Mouse (Mus musculus) embryonic facial prominence, embryonic 11.5 days (tissue): Measurements from ENCODE around the gene Recql5. TPM values are rescaled to one million over a fixed set of nuclear protein-coding genes. Genes with fewer than 3 reads are reported as not detected.

Experiments used
- ATAC-seq: fragments of 200-750 bp; cut with Nextera tagmentation; replicated peaks from 2 replicates; pipeline ENCODE4 v1.8.0; 2017; ENCODE audit warnings: low read depth; ENCODE audit not compliant: insufficient number of reproducible peaks, low FRiP score, low TSS enrichment
- DNase-seq: peaks from one replicate; pipeline ENCODE4 v3.0.0-alpha.2; 2015; ENCODE audit warnings: low spot score
- H3K27ac ChIP-seq: fragments of 300-500 bp; sonication (generic); replicated peaks from 2 replicates; pipeline ENCODE4 v1.5.1; 2014; ENCODE audit warnings: mild to moderate bottlenecking, low read depth, low read length, control low read depth
- H3K27me3 ChIP-seq: fragments of 300-500 bp; sonication (generic); 2 replicates; pipeline ENCODE4 v1.6.1; 2014; ENCODE audit warnings: mild to moderate bottlenecking, low read length, moderate library complexity, mixed read lengths; ENCODE audit not compliant: control insufficient read depth, insufficient read depth
- H3K36me3 ChIP-seq: fragments of 300-500 bp; sonication (generic); replicated peaks from 2 replicates; pipeline ENCODE4 v1.6.1; 2014; ENCODE audit warnings: low read depth, mild to moderate bottlenecking, low read length, moderate library complexity, mixed read lengths; ENCODE audit not compliant: control insufficient read depth, insufficient read depth
- H3K4me1 ChIP-seq: fragments of 300-500 bp; sonication (generic); 2 replicates; pipeline ENCODE4 v1.6.1; 2014; ENCODE audit warnings: low read length, mixed read lengths; ENCODE audit not compliant: control insufficient read depth, insufficient read depth
- H3K4me2 ChIP-seq: fragments of 300-500 bp; sonication (generic); 2 replicates; pipeline ENCODE4 v1.6.1; 2014; ENCODE audit warnings: low read depth, mild to moderate bottlenecking, control low read depth, low read length, moderate library complexity
- H3K4me3 ChIP-seq: fragments of 300-500 bp; sonication (generic); 2 replicates; pipeline ENCODE4 v1.5.1; 2014; ENCODE audit warnings: low read depth, low read length, control low read depth
- H3K9ac ChIP-seq: fragments of 300-500 bp; sonication (generic); replicated peaks from 2 replicates; pipeline ENCODE4 v1.6.1; 2014; ENCODE audit warnings: mild to moderate bottlenecking, control low read depth, low read length
- H3K9me3 ChIP-seq: fragments of 300-500 bp; sonication (generic); replicated peaks from 2 replicates; pipeline ENCODE4 v1.6.1; 2016; ENCODE audit warnings: mild to moderate bottlenecking, low read length, inconsistent platforms, mixed read lengths; ENCODE audit not compliant: control insufficient read depth
- WGBS: fragments of 180-500 bp; shearing (Covaris S2); extraction: QIAGEN DNeasy Blood & Tissue Kit; methylation state at CpG from one replicate; pipeline ENCODE4 v1.1.7; 2014; 5-methylcytosine and 5-hydroxymethylcytosine counted together
- polyA plus RNA-seq: library from polyadenylated mRNA; unstranded; fragments of >200 nt; fragmentation: Nextera tagmentation; extraction: Ambion mirVana; gene quantifications from 2 replicates; pipeline ENCODE4 v1.2.1, GENCODE M21; 2014

Gene Recql5
- polyA plus RNA-seq, 1 experiment from 2014 or later: 14.2 TPM

- no peak for DNase-seq
- H3K4me1 ChIP-seq: no peaks in the 10 kb centered on the region
- no peaks in the 10 kb centered on the region for H3K9me3 ChIP-seq
- peaks cover 5% of the 10 kb centered on the region; the same call in 1 of the 2 replicates for H3K36me3 ChIP-seq
- whole genome bisulfite sequencing: 74% methylated on average over 3 of the region's 3 CpGs
- no peaks in the 10 kb centered on the region for H3K27me3 ChIP-seq
- H3K27ac ChIP-seq: no peak overlapping the region
- no peak overlapping the region for H3K4me2 ChIP-seq
- no peak overlapping the region for H3K9ac ChIP-seq
- no peak for ATAC-seq
- no peak overlapping the region for H3K4me3 ChIP-seq
Observed at GRCm38 (mm10) chr11:115931235-115931634, 2.0 kb downstream of the Recql5 start.

DNA sequence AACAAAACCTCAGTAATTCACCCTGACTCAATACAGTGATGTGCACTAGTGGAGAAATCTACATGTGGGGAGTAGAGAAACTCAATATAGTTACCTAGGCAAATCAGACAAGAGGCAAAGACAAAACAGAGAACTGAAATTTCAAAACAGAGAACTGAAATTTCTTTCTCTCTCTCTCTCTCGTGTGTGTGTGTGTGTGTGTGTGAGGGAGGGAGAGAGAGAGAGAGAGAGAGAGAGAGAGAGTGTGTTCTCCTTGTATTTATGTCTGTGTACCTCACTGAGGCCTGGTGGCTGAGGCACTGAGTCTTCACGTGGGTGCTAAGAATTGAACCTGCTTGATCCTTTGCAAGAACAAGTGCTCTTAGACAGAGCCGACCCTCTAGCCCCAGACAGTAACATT lies 3.5 kb downstream of the Recql5 start:
- H3K4me3 ChIP-seq: no peak overlapping the region
- H3K27ac ChIP-seq: no peak overlapping the region
- H3K27me3 ChIP-seq: no peaks in the 10 kb centered on the region
- WGBS: 88% methylated on average over 2 of the region's 3 CpGs
- H3K36me3 ChIP-seq: peaks cover 5% of the 10 kb centered on the region; the same call in 1 of the 2 replicates
- H3K9me3 ChIP-seq: no peaks in the 10 kb centered on the region
- no peak overlapping the region for H3K9ac ChIP-seq
- no peaks in the 10 kb centered on the region for H3K4me1 ChIP-seq
- DNase-seq: no peak
- no peak overlapping the region for H3K4me2 ChIP-seq
- no peak for ATAC-seq

DNA sequence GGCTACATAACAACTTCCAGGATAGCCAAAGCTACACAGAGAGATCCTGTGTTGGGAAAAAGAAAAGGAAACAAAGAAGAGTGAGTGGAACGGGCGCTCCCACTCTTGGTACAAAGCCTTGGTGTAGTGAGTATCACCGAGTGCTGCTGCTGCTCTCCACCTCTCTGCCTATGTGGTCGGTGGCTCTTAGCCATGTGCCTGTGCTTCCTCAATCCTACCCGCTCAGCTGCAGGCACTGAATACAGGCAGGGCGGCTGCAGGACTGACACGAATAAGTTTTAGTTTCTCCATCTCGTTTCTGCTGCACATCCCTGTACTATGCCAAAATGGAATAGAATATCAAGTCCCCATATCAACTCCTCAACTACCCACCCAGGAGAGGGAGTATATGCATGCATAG lies 4.2 kb downstream of the Recql5 start:
- ATAC-seq (no peak), DNase-seq (no peak)
- WGBS: 85% methylated on average over 8 of the region's 8 CpGs
- Histone ChIP-seq H3K27ac (no peak overlapping the region), H3K27me3 (no peaks in the 10 kb centered on the region), H3K4me2 (no peak overlapping the region), H3K9me3 (no peaks in the 10 kb centered on the region), H3K4me1 (no peaks in the 10 kb centered on the region), H3K9ac (no peak overlapping the region), H3K4me3 (no peak overlapping the region), H3K36me3 (peaks cover 5% of the 10 kb centered on the region; the same call in 1 of the 2 replicates)

GRCm38 (mm10) chr11:115921986-115922385 lies 11.3 kb downstream of the Recql5 start:
- H3K4me2 ChIP-seq: no peak overlapping the region
- 96% methylated on average over 1 of the region's 1 CpGs for WGBS
- H3K4me1 ChIP-seq: no peaks in the 10 kb centered on the region
- H3K9ac ChIP-seq: no peak overlapping the region
- ATAC-seq: no peak
- no peaks in the 10 kb centered on the region for H3K36me3 ChIP-seq
- H3K27ac ChIP-seq: no peak overlapping the region
- H3K4me3 ChIP-seq: no peak overlapping the region
- H3K27me3 ChIP-seq: no peaks in the 10 kb centered on the region
- DNase-seq: no peak
- H3K9me3 ChIP-seq: no peaks in the 10 kb centered on the region

DNA sequence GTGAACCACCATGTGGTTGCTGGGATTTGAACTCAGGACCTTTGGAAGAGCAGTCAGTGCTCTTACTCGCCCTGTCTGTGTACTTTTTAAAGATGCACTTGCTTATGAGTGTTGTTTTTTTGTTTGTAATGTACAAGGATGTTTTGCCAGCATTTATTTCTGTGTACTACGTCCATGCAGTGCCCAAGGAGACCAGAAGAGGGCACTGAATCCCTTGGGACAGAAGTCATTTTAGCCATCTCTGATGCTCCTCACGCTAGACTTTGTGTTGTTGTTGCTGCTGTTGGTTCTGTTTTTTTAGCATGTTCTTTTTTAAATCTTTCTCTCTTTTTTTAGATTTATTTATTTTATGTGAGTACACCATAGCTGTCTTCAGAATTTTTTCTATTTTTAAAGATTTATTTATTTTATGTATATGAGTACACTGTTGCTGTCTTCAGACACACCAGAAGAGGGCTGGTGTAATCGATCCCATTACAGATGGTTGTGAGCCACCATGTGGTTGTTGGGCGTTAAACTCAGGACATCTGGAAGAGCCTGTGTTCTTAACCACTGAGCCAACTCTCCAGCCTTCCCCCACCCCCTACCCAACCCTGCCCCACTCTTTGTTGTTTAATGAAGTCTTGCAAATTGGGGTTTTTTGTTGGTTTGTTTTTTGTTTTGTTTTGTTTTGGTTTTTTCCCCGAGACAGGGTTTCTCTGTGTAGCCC lies 13.0 kb downstream of the Recql5 start:
- Histone ChIP-seq H3K36me3 (no peaks in the 10 kb centered on the region; the same call in 1 of the 2 replicates), H3K27ac (no peak overlapping the region), H3K9me3 (no peaks in the 10 kb centered on the region), H3K4me3 (no peak overlapping the region), H3K27me3 (no peaks in the 10 kb centered on the region), H3K4me1 (no peaks in the 10 kb centered on the region), H3K9ac (no peak overlapping the region), H3K4me2 (no peak overlapping the region)
- DNase-seq: peak; percentile 66
- WGBS: 47% methylated on average over 6 of the region's 6 CpGs
- no peak for ATAC-seq

GRCm38 (mm10) chr11:115919073-115919472 lies 14.2 kb downstream of the Recql5 start:
- Histone ChIP-seq H3K4me3 (no peak overlapping the region), H3K27ac (no peak overlapping the region), H3K9me3 (no peaks in the 10 kb centered on the region), H3K27me3 (no peaks in the 10 kb centered on the region), H3K4me1 (no peaks in the 10 kb centered on the region), H3K9ac (no peak overlapping the region), H3K36me3 (no peaks in the 10 kb centered on the region; the same call in 1 of the 2 replicates), H3K4me2 (no peak overlapping the region)
- ATAC-seq: no peak
- WGBS: 94% methylated on average over 5 of the region's 5 CpGs
- no peak for DNase-seq

- Histone ChIP-seq H3K4me2 (no peak overlapping the region), H3K36me3 (no peaks in the 10 kb centered on the region; the same call in 1 of the 2 replicates), H3K9ac (no peak overlapping the region), H3K4me3 (no peak overlapping the region), H3K9me3 (no peaks in the 10 kb centered on the region), H3K27me3 (no peaks in the 10 kb centered on the region), H3K27ac (no peak overlapping the region), H3K4me1 (no peaks in the 10 kb centered on the region)
- ATAC-seq (no peak), DNase-seq (no peak)
- WGBS: 86% methylated on average over 5 of the region's 5 CpGs
Observed at GRCm38 (mm10) chr11:115918637-115919036, 14.6 kb downstream of the Recql5 start.

DNA sequence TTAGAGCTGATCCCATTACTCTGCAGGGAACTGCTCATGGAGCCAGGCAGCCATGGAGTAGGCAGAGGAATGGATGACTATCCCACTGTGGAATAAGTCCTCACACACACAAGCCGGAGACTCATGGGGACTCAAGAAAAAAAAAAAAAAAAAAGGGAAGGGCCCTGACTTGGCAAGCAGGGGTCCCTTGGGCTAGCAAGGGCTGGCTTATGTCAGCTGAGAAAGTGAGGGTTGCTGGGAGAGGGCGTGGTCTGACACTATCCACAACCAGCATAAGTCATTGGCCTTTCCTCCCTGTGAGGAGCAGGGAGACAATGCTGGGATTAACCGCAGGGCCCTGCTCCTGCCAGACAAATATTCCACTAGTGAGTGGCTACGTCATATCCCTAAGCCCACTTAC lies 16.7 kb downstream of the Recql5 start:
- H3K27me3 ChIP-seq: no peaks in the 10 kb centered on the region
- WGBS: 98% methylated on average over 4 of the region's 4 CpGs
- no peak overlapping the region for H3K4me3 ChIP-seq
- no peak overlapping the region for H3K4me2 ChIP-seq
- no peaks in the 10 kb centered on the region; the same call in 1 of the 2 replicates for H3K36me3 ChIP-seq
- DNase-seq: no peak
- no peak for ATAC-seq
- H3K9ac ChIP-seq: no peak overlapping the region
- no peaks in the 10 kb centered on the region for H3K9me3 ChIP-seq
- H3K4me1 ChIP-seq: no peaks in the 10 kb centered on the region
- H3K27ac ChIP-seq: no peak overlapping the region
